In genomic region chr8:81768731-81769445, GRCm38 (mm10) we compare ENCODE assay signal across 12 mouse cellular contexts.
DNase-seq lines count a peak whose midpoint lies in the region; ATAC-seq and TF ChIP-seq lines count a peak whose summit lies in the region.
"Had no signal": no experiment of that assay in that cellular context is flagged by ENCODE, and none has a peak within 500 bp of the region (broad histone marks: within the 10 kb centered on the region; RNA-seq: fewer than 3 reads in every experiment).

No protein-coding gene starts in this region.

- TF ChIP-seq CTCF in spleen, adult 2 months (IDR thresholded peaks at IDR 0.05; ENCODE audit: extremely low read depth, insufficient read depth, insufficient read length, insufficient replicate concordance), result no peak

- H3K9me3 ChIP-seq in intestine, embryonic 14.5 days (ENCODE audit: control insufficient read depth, low read length), result no peaks in the 10 kb centered on the region
- no peaks in the 10 kb centered on the region for H3K9me3 ChIP-seq in intestine, embryonic 16.5 days (ENCODE audit: control insufficient read depth, low read length)
- H3K9me3 ChIP-seq in intestine, embryonic 15.5 days, result no peaks in the 10 kb centered on the region

- no peak for DNase-seq in intestine, embryonic 14.5 days (ENCODE audit: low spot score)
- DNase-seq in spleen, adult 2 months (ENCODE audit: low read depth in 1 of 2, low spot score in 2 of 2), result no peak
- no peak for DNase-seq in spleen, postnatal 4 days (ENCODE audit: low spot score in 2 of 2)
- no peak for DNase-seq in urinary bladder, postnatal 14 days (ENCODE audit: low spot score)
- DNase-seq in frontal cortex, postnatal 14 days (ENCODE audit: low spot score in 2 of 2), result no peak
- DNase-seq: adrenal gland, adult 8-10 months; cerebellum, adult 18-20 months; gastrocnemius, postnatal 10 days; kidney, adult 11 months had no signal

- H3K4me1 ChIP-seq in intestine, embryonic 14.5 days (replicated peaks; ENCODE audit: control insufficient read depth, insufficient read depth, low read length), result peaks cover 8% of the 10 kb centered on the region
- H3K4me1 ChIP-seq in intestine, embryonic 16.5 days (ENCODE audit: control insufficient read depth, insufficient read depth, low read length), result peaks cover 4% of the 10 kb centered on the region
- H3K4me1 ChIP-seq in spleen, adult 2 months (ENCODE audit: control insufficient read depth, insufficient read depth, insufficient read length), result peaks cover 2% of the 10 kb centered on the region; the same call in 1 of the 2 replicates
- H3K4me1 ChIP-seq in intestine, embryonic 15.5 days (replicated peaks), result peaks cover 3% of the 10 kb centered on the region; the same call in 1 of the 2 replicates

- 51% methylated on average over 2 of the region's 2 CpGs for WGBS in intestine, embryonic 14.5 days
- WGBS in intestine, embryonic 16.5 days, result 43% methylated on average over 2 of the region's 2 CpGs
- WGBS in spleen, adult 2 months, result 37% methylated on average over 2 of the region's 2 CpGs
- 53% methylated on average over 2 of the region's 2 CpGs for whole genome bisulfite sequencing in intestine, embryonic 15.5 days

- TF ChIP-seq POLR2A in spleen, adult 2 months (IDR thresholded peaks at IDR 0.05; ENCODE audit: low read depth, low read length), result no peak

- H3K9ac ChIP-seq in intestine, embryonic 14.5 days (ENCODE audit: low read length), result no peak overlapping the region
- no peak overlapping the region for H3K9ac ChIP-seq in intestine, embryonic 16.5 days (ENCODE audit: low read depth, low read length)
- H3K9ac ChIP-seq in intestine, embryonic 15.5 days, result no peak overlapping the region

- ATAC-seq in intestine, embryonic 14.5 days (replicated peaks; ENCODE audit: low FRiP score, low TSS enrichment, low read depth), result no peak
- ATAC-seq in intestine, embryonic 16.5 days, result no peak
- ATAC-seq in intestine, embryonic 15.5 days, result no peak

- peak overlapping the region; percentile 38; the same call in 1 of the 2 replicates for H3K4me2 ChIP-seq in intestine, embryonic 14.5 days (ENCODE audit: low read length)
- H3K4me2 ChIP-seq in intestine, embryonic 16.5 days (ENCODE audit: low read depth, low read length), result no peak overlapping the region
- H3K4me2 ChIP-seq in intestine, embryonic 15.5 days (replicated peaks), result no peak overlapping the region
- H3K4me2 ChIP-seq: midbrain, embryonic 11.5 days had no signal

- no peak overlapping the region for H3K27ac ChIP-seq in intestine, embryonic 14.5 days (ENCODE audit: low read depth)
- no peak overlapping the region for H3K27ac ChIP-seq in intestine, embryonic 16.5 days (ENCODE audit: low read length)
- peak overlapping the region; percentile 64 for H3K27ac ChIP-seq in spleen, adult 2 months (ENCODE audit: insufficient read depth, low read length)
- H3K27ac ChIP-seq in intestine, embryonic 15.5 days, result 0 out of 2 replicates have a peak overlapping the region, but pooled peaks have one; percentile 27

- H3K4me3 ChIP-seq in intestine, embryonic 14.5 days (ENCODE audit: low read depth, low read length), result peak overlapping the region; percentile 6; the same call in 1 of the 2 replicates
- no peak overlapping the region for H3K4me3 ChIP-seq in intestine, embryonic 16.5 days (ENCODE audit: low read length)
- H3K4me3 ChIP-seq in spleen, adult 2 months (ENCODE audit: extremely low read depth, insufficient read depth, insufficient read length), result peak overlapping the region; percentile 4
- no peak overlapping the region for H3K4me3 ChIP-seq in intestine, embryonic 15.5 days (replicated peaks)

- H3K36me3 ChIP-seq in intestine, embryonic 14.5 days (ENCODE audit: control insufficient read depth, insufficient read depth, low read length), result no peaks in the 10 kb centered on the region
- no peaks in the 10 kb centered on the region for H3K36me3 ChIP-seq in intestine, embryonic 16.5 days (ENCODE audit: control insufficient read depth, insufficient read depth, low read length)
- H3K36me3 ChIP-seq in spleen, adult 2 months (ENCODE audit: control insufficient read depth, insufficient read depth, low read length), result no peaks in the 10 kb centered on the region
- H3K36me3 ChIP-seq in intestine, embryonic 15.5 days, result no peaks in the 10 kb centered on the region

- no peaks in the 10 kb centered on the region for H3K27me3 ChIP-seq in intestine, embryonic 14.5 days (replicated peaks; ENCODE audit: control insufficient read depth, insufficient read depth, low read length)
- H3K27me3 ChIP-seq in intestine, embryonic 16.5 days (replicated peaks; ENCODE audit: control insufficient read depth, insufficient read depth, low read length), result no peaks in the 10 kb centered on the region
- H3K27me3 ChIP-seq in spleen, adult 2 months (ENCODE audit: control insufficient read depth, insufficient read depth, low read length), result no peaks in the 10 kb centered on the region
- no peaks in the 10 kb centered on the region for H3K27me3 ChIP-seq in intestine, embryonic 15.5 days (replicated peaks)

Comparison
In these comparisons a context has a peak if more than half of its experiments do, and no peak if none do; other contexts are left out.
1. H3K27ac ChIP-seq: peak in spleen, adult 2 months (single experiment) and intestine, embryonic 15.5 days (single experiment); none in intestine, embryonic 14.5 days (single experiment) and intestine, embryonic 16.5 days (single experiment).
2. H3K4me3 ChIP-seq: peak in intestine, embryonic 14.5 days (single experiment) and spleen, adult 2 months (single experiment); none in intestine, embryonic 16.5 days (single experiment) and intestine, embryonic 15.5 days (single experiment).